Comparison of ENCODE assay signal across 17 mouse cellular contexts in genomic region chr10:7825281-7825665, GRCm38 (mm10). TPM values are rescaled to one million over a fixed set of nuclear protein-coding genes. Genes with fewer than 3 reads are reported as not detected.
"Had no signal": no experiment of that assay in that cellular context is flagged by ENCODE, and none has a peak within 500 bp of the region (broad histone marks: within the 10 kb centered on the region; RNA-seq: fewer than 3 reads in every experiment).

No protein-coding gene starts in this region.

- H3K4me2 ChIP-seq: limb, embryonic 13.5 days; liver, embryonic 12.5 days; liver, embryonic 15.5 days; midbrain, embryonic 11.5 days; stomach, embryonic 15.5 days had no signal

- H3K9ac ChIP-seq: limb, embryonic 13.5 days; liver, embryonic 12.5 days; liver, embryonic 15.5 days; stomach, embryonic 15.5 days had no signal

- H3K27ac ChIP-seq: limb, embryonic 10.5 days; limb, embryonic 13.5 days; liver, embryonic 12.5 days; liver, embryonic 15.5 days; macrophage; stomach, embryonic 15.5 days had no signal

- H3K9me3 ChIP-seq: limb, embryonic 10.5 days; limb, embryonic 13.5 days; liver, embryonic 12.5 days; liver, embryonic 15.5 days; stomach, embryonic 15.5 days had no signal

- H3K4me3 ChIP-seq: limb, embryonic 10.5 days; limb, embryonic 13.5 days; liver, embryonic 12.5 days; liver, embryonic 15.5 days; stomach, embryonic 15.5 days had no signal

- H3K4me1 ChIP-seq: limb, embryonic 10.5 days; limb, embryonic 13.5 days; liver, embryonic 12.5 days; liver, embryonic 15.5 days; stomach, embryonic 15.5 days had no signal

- ATAC-seq: liver, embryonic 12.5 days had no signal

- DNase-seq: kidney, adult 18-20 months; kidney, adult 9 months; kidney, postnatal 14 days; kidney, postnatal 4 days; liver; lung, adult 18-20 months; lung, postnatal 14 days; midbrain, embryonic 14.5 days; thymus, postnatal 4 days had no signal

- H3K27me3 ChIP-seq: limb, embryonic 13.5 days; liver, embryonic 12.5 days; liver, embryonic 15.5 days; stomach, embryonic 15.5 days had no signal

RNA-seq across cellular contexts. Expression of gene Zc3h12d, which starts 7.0 kb away (rescaled TPM):
- total RNA-seq: megakaryocyte-erythroid progenitor cell, adult 5-6 weeks had no signal
- polyA plus RNA-seq: limb, embryonic 10.5 days; midbrain, embryonic 11.5 days had no signal
